Mouse (Mus musculus) left cerebral cortex, adult 9 months (tissue): Measurements from ENCODE around the gene Brd3os.

ENCODE experiments used
- DNase-seq, 2 experiments: peaks; one replicate each; pipeline ENCODE4 v3.0.0; 2022; ENCODE audit warnings: low spot score in 2 of 2

The Brd3os gene

DNA sequence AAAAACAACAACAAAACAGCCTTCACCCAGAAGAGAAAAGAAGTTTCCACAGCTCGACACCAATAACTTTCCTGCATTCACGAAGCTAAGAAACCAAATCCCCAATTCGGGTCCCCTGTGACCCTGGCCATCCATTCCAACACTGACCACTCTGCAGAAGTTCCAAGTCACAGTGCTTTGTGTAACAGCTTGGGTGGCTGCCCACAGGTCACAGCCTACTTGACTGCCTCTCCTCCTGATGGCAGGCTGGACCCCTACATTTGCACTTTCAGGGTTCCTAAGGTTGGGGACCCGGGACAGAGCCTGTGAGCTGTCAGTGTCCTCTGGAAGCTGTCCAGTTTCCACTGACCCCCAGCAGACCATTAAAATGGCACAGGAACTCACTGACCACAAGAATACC, 20.8 kb downstream of the Brd3os start:
- DNase-seq: no peak

DNA sequence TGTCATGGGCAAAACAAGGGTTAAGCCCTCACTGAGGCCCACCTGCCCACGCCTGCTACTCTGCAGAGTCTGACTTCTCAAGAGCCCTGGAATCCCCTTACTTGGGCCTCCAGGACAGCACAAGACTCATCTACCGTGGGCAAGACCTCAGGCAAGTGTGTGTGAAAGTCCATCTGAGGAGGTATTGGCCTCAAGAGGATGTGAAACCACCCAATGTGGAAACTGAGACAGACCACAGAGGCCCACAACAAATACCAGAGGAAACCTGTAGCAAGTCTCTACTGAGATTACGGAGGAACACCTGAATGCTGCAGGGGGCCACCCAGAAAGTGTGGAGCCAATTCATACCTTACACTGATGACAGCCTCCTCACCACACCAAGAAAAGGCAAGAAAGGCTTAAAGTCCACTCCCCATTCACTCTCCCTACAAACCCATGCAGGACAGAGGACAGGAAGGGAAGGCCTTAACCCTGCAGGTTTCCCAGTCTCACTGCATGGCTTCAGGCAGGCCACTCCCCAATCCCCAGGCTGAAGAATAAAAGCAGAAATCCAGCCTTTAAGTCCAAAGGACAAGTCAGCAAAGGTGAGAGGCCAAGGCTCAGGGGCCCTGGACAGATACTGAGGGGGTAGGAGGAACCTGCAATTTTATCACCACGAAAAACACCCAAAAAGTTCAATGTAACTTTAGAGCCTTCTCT, 27.3 kb downstream of the Brd3os start:
- no peak for DNase-seq

DNA sequence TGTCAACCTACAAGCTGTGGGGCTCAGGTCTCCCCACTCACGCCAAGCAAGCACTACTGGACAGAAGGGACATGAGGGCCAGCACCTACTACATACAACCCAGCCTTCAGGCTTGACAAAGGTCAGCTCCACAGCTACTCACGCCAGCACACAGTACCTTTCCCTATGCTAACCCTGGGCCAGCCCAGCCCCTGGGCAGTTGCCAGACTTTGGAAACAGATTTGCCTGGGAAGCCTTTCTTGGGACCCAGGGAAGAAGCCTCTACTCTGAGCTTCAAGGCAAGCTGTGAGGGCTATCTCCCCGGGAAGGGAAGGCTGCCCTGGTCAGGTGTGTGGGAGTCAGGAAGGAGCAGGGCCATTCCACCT, 27.8 kb downstream of the Brd3os start:
- DNase-seq: no peak

DNA sequence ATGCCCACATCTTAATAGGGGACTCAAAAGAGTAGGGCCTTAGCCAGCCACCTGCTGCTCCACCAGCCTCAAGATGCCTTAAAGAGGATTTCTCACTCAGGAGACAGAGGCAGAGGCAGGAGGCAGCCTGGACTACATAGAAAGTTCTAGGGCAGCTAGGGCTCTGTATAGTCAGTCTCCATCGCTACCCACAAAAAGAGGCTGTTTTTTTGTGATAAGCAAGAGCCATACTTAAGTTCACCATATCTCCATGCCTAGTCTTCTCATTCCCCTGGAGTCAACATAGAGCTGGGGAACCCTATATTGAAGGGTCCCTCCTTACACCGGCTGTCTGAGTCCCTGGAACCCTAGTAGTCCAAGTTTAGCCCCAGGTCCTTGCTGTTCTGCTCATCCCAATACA, 28.4 kb downstream of the Brd3os start:
- DNase-seq: no peak

DNA sequence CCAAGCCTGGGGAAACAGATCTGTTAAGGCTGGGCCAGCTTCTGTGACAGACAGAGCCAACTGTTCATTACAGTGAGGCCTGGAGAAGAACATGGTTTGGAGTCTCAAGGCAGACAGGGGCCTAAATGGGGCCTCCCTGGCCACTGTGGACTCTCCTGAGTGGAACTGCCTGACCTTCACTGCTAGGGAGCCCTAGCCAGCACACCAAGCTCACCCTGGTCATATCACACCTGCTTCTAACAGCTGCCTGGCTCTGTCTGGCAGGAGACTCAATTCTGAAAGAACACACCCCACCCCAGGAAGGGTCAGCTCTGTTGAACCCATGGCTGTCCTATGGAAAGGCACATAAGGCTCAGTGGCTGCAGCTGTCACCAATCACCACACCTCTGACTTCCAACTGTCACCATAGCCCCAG, 29.1 kb downstream of the Brd3os start:
- DNase-seq: no peak

DNA sequence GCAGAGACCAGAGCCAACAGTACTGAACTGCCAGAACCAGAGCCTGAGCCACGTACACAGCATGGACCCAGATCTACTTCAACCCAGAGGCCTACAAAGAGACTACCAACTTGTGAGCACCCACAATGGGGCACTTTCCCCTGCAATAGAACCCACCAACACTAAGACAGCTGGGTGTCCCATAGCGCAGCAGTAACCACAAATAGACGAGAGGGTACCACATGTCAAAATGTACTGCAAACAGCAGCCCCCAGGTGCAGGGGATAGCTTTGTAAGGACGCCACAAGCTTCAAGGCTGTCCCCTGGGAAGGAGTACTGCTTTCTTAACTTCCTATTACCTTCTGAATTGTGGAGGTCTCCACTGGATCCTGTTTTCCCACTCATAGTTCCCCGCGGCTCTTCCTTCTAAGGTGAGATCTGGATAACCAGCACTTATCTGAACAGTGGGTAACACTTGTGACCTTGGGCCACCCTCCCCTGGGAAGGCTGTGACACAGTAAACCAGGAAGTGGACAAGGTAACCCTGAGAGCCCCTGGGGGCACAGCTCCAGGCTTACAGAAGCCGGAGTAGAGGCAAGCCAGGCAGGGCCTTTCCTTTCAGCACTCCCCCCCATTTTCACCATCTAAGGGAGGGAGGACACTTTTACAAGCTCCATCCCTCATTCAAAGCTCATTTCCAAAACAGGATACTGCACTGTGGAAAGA, 31.1 kb downstream of the Brd3os start:
- DNase-seq: no peak

DNA sequence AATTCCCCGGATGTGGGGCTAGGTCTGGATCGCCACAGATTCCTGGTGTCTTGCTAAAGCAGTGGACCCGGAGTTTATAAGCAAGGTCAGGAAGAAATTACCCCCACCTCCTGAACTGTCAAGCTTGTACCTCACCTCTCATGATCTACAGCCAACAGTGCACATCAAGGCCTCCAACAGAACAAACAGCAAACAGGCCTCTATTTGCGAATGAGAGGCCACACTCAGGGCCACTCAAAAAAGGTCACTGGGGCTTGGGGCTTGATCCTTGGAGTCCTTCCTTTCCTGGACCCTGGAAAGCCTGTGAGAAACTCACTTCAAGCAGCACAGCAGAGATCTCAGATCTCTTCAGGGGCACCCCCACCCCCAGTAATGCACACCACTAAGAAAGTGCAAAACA, 31.8 kb downstream of the Brd3os start:
- DNase-seq: no peak

DNA sequence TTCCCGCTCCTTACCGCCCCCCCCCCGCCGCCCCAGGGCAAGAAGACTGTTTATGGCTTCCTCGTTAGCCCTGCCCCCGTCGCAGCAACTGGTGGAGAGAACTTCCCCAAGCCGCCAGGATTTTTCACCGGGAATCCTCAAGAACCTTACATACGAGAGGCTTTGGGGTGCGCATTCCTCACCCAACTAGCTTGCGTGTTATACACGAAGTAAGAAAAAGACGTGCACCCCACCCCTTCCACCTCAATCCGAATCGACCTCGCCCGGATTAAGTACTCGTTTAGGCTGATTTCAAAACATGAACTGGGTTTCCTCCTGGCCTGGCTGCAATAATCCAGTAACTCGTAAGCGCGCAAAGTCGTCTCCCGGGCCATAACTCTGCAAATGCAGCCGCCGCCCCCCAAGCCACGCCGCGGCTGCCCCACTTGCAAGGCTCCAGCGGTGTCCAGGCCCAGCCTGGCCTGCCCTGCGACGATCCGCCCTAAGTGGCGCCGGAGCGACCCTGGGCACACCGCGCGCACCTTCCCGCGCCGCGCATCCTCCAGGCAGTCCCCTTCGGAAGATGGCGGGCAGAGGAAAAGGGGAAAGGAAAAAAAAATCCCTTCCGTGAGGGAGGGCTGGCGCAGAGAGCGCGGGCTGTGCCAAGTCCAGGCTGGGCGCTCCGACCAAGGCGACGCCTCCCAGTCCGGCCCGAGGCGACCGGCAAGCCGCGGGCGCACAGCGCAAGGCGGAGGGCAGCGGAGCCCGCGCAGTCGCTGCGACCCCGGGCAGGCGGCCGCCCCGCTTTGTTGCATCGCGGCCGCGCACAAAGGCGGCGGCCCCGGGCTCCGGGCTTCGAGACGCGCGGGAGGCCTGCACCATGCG, 32.7 kb downstream of the Brd3os start:
- DNase-seq: peak in 1 of 2 experiments; percentile 24

DNA sequence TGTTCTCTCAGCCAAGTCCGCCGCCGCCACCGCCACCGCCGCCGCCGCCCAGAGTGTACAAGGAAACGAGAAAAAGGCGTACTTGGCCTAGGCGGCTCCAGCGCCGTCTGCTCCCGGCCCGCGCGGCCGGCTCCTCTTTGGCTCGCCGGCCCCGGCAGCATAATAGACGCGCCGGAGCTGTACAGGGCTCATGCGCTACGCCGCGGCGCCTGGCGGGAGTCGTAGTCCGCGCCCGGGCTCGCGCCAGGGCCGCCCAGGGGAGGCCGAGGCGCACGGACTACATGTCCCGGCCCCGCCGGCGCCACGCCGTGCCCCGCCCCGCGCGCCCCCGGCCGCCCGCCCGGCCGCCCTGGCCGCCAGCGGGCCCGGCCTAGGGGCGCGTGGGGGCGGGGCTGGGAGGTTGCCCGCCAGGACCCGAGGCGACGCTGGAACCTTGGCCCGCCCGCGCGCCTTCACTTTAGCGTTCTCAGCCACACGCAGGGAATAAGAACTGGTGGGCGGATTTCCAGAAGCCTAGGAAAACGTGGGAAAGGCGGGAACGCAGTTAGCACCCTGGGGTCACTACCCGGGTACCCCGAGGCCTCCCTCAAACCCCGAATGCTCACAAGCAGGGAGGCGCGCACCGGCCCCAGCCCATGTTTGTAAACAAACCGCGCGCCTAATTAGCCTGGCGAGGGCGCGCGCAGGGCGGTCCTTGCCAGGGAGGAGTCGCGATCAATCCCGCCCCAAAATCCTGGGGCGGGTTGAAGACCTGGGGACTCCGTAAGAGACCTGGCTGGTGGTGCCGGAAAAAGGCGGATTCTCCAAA, 33.6 kb downstream of the Brd3os start:
- peak; percentile 81 to 91 for DNase-seq

DNA sequence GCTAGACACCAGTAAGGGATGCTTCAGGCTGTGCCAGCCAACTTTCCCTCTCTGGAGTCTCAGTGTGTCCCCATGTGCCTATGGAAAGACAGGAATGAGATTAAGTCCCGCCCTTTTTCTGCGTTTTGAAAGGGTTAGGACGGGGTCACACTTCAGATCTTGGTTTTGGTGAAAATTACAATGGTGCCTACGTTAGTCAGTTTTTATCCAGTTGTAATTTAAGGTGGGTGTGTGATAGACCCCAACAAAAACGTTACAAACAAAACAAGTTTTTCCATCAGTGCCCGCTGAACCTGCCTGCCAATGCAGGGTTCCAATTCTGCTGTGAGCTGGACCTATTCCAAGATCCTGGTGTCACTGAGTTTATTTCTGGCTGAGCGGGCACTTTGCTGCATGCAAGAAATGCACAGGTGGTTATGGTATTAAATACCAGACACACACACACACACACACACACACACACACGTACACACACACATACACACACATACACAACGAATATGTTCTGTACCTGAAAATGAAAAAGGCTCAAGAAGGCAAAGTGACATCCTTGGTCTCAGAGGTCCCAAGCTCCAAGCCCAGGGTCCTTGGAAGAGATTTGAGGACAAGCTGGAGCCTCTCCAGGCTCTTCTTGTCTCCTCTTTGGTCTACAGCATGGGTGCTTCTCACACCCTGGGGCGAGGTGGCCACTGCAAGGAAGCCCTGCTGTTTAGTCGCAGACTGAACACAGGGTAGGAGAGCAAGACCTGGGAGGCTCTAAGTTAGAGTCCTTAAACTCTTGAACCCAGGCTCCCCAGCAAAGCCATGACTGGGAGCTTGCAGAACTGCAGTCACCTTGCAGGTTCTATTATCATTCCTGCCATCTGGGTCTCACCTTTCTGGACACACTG, 34.4 kb downstream of the Brd3os start:
- no peak for DNase-seq

DNA sequence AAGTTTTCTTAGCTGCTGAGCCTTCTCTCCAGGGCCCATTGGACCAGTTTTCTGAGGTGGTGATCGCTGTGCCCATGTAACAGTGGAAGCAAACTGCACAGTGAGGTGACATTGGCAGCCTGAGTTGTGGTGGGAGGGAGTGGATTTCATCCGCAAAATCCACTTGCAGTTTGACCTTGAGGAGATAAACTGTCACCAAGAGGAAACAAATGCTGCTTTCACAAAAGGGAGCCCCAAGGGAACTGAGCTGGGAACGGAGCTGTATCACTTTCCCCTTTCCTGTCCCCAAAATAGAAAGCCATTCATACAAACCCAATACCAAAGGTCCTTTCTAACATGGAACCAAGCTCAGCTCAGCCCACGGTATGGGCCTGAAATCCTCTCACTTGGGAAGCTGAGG, 37.7 kb downstream of the Brd3os start:
- DNase-seq: no peak

DNA sequence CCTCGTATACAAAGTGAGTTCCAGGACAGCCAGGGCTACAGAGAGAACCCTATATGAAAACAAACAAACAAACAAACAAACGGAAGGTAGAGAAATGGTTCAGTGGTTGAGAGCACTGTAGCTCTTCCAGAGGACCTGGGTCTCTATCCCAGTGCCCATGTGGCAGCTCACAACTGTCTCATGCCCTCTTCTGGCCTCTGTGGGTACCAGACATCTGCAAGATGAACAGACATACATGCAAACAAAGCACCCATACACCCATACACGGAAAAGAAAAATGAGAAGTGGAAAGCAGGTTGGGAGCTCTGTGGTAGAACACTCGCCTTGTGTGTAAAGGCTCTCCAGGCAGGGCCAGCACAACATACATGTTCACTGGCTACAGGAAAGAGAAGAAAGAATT, 38.2 kb downstream of the Brd3os start:
- no peak for DNase-seq

DNA sequence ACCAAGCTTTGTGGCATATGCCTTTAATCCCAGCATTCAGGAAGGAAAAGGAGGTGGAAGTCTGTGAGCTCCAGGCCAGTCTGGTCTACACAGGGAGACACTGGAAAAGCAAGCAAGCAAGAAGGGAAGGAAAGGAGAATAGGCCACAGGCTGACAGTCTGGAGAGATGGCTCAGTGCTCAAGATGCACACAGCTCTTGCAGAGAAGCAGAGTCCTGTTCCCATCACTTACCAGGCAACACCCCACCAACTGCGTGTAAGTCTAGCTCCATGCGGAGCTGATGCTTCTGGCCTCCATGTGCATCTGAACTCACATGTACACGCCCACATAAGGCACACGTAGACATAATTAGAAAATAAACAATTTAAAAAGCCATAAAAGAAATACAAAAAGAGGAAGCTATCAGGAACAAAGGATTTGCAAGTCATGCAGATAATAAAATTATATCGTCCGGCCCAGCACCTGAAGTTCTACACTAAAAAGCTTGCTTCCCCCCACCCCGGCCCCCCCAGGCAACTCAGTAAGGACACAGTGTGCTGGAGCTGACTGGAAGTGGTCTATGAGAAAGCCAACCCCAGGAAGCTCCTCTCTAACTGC, 40.2 kb downstream of the Brd3os start:
- no peak for DNase-seq

DNA sequence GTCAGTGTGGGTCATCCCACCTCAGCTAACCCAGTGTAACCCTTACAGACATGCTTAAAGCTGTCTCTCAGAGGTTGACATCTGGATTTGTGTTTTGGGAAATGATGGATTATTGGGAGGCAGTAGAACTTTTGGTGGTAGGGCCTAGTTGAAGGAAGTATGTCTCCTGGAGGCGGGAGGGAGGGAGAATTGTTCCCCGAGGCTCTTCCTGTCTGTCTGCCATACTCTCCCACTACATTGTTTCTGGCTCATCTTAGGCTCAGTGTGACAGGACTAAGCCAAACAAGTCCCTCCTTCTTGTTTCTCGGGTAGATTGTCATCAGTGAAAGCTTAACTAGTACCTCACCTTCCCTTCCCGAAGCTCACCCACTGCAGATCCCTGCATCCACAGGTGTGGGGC, 44.6 kb downstream of the Brd3os start:
- no peak for DNase-seq

DNA sequence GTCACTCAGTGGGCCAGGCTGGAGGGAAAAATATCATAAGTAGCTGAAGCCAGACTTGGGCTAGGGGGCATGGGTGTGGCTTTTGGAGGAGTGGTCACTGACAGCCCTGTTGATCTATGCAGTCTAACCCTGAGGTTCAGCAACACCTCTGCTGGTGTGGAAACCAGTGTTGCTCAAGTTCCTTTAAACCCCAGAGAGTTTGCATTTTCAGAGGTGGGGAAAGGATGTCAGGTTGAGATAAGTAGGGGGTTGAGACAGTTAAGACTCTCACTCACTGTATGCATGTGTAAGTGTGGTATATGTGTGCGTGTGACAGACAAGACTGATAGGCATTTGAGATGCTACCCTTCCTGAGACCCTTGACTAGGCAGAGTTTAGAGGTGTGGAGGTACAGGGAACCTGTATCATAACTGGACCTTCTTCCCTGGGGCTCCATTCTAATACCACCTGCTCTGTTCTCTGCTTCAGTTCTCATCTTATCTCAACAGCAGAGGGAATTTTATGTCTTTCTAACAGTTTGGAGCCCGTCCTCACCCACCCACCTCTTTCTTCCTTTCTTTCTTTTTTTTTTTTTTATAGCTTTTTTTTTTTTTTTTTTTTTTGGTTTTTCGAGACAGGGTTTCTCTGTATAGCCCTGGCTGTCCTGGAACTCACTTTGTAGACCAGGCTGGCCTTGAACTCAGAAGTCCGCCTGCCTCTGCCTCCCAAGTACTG, 45.4 kb downstream of the Brd3os start:
- no peak for DNase-seq

DNA sequence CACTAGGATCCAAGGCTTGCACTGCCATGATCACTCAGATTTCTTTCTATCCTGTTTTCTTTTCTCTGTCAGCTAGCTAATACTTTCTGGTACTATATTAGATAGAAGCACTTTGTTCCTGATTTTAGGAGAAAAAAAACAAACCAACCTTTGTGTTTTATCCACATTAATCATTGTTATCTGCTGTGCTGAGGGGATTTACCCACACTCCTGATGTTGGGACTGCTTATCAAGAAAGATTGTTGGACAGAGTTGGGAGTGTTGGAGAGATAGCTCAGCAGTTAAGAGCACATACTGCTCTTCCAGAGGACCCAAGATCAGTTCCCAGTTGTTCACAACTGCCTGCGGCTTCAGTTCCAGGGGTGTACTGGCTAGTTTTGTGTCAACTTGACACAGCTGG, 46.2 kb downstream of the Brd3os start:
- no peak for DNase-seq

DNA sequence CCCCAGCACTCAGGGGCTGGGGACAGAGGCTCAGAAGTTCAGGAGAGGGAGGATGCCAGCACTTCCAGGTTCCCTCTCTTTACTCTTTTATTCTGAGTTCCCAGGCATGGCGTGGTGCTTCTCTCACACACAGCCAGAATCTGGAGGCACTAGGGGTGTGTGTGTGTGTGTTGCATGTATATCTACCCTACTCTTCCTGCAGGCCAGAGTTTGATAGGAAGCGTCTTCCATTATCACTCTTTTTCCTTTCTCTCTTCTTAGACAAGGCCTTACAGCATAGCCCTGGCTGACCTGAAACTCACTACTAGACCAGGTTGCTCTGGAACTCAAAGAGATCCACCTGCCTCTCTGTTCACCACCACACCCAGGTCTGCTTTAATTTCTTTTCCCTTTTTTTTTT, 48.8 kb downstream of the Brd3os start:
- no peak for DNase-seq
